Mouse (Mus musculus): ENCODE data around the gene Dgcr2.

- TF ChIP-seq CTCF (IDR thresholded peaks at IDR 0.05; ENCODE audit: low read depth) (no peak), EP300 (IDR thresholded peaks at IDR 0.05; ENCODE audit: low read depth) (no peak)
Measured at GRCm38 (mm10) chr16:17943466-17943865, 45.1 kb upstream of the Dgcr2 start.
